Mouse (Mus musculus): ENCODE measurements at regions not wholly inside any gene's neighbourhood (a gene's known extent, or its start where the extent isn't known, plus 50 kb on each side); places are given as distances from the start of the nearest gene placed in this dataset.

- DNase-seq, result peak; percentile 56 to 64
Observed at GRCm38 (mm10) chr4:105327711-105328471, 170.7 kb downstream of the Plpp3 start.

GRCm38 (mm10) chr4:105328776-105329175 lies 171.6 kb downstream of the Plpp3 start:
- peak; percentile 93 for DNase-seq

- no peak for DNase-seq
Observed at GRCm38 (mm10) chr4:105332081-105332480, 174.9 kb downstream of the Plpp3 start.

- DNase-seq, result peak; percentile 23 to 33
Observed at GRCm38 (mm10) chr4:105335872-105336271, 178.7 kb downstream of the Plpp3 start.

- no peak for DNase-seq
Observed at GRCm38 (mm10) chr4:105336557-105336956, 179.4 kb downstream of the Plpp3 start.

- DNase-seq, result no peak
Observed at GRCm38 (mm10) chr4:105338131-105338530, 181.0 kb downstream of the Plpp3 start.

- DNase-seq, result no peak
Observed at GRCm38 (mm10) chr4:105338861-105339260, 181.7 kb downstream of the Plpp3 start.

GRCm38 (mm10) chr4:105341274-105341673 lies 184.1 kb downstream of the Plpp3 start:
- no peak for DNase-seq

GRCm38 (mm10) chr4:105346846-105347245 lies 189.7 kb downstream of the Plpp3 start:
- no peak for DNase-seq

- DNase-seq, result no peak
Observed at GRCm38 (mm10) chr4:105347911-105348310, 190.8 kb downstream of the Plpp3 start.

- peak; percentile 25 to 30 for DNase-seq
Observed at GRCm38 (mm10) chr4:105349316-105350207, 192.4 kb downstream of the Plpp3 start.

- peak in 1 of 2 experiments; percentile 13 for DNase-seq
Observed at GRCm38 (mm10) chr4:105352342-105352741, 195.2 kb downstream of the Plpp3 start.

- DNase-seq, result no peak
Observed at GRCm38 (mm10) chr4:105352953-105353352, 195.8 kb downstream of the Plpp3 start.

- no peak for DNase-seq
Observed at GRCm38 (mm10) chr4:105354097-105354496, 196.9 kb downstream of the Plpp3 start.

- DNase-seq, result no peak
Observed at GRCm38 (mm10) chr4:105356616-105357015, 199.5 kb downstream of the Plpp3 start.

- no peak for DNase-seq
Observed at GRCm38 (mm10) chr4:105358725-105359124, 201.6 kb downstream of the Plpp3 start.

- peak; percentile 37 to 41 for DNase-seq
Observed at GRCm38 (mm10) chr4:105364496-105364895, 207.3 kb downstream of the Plpp3 start.

- DNase-seq, result peak; percentile 89 to 92
Observed at GRCm38 (mm10) chr4:105365076-105365475, 207.9 kb downstream of the Plpp3 start.

- no peak for DNase-seq
Observed at GRCm38 (mm10) chr4:105376591-105376990, 219.4 kb downstream of the Plpp3 start.

- no peak for DNase-seq
Observed at GRCm38 (mm10) chr4:105377469-105378187, 220.5 kb downstream of the Plpp3 start.

- no peak for DNase-seq
Observed at GRCm38 (mm10) chr4:105384826-105385225, 227.7 kb downstream of the Plpp3 start.

- DNase-seq, result no peak
Observed at GRCm38 (mm10) chr4:105385481-105385880, 228.3 kb downstream of the Plpp3 start.

- DNase-seq, result peak; percentile 22 to 39
Observed at GRCm38 (mm10) chr4:105390378-105390777, 233.2 kb downstream of the Plpp3 start.
